Mouse (Mus musculus): ENCODE measurements around the gene Cpa4.

The Cpa4 gene

GRCm38 (mm10) chr6:30628152-30628551, 60.0 kb downstream of the Cpa4 start:
- DNase-seq (ENCODE audit: low read depth) = no peak

GRCm38 (mm10) chr6:30629989-30630388, 61.8 kb downstream of the Cpa4 start:
- no peak for DNase-seq (ENCODE audit: low read depth)

- peak; percentile 17 for DNase-seq (ENCODE audit: low read depth)
Measured at GRCm38 (mm10) chr6:30635361-30635862, 67.2 kb downstream of the Cpa4 start.

- peak; percentile 77 for DNase-seq (ENCODE audit: low read depth)
Measured at GRCm38 (mm10) chr6:30636186-30636842, 68.1 kb downstream of the Cpa4 start.

- DNase-seq (ENCODE audit: low read depth) = no peak
Measured at GRCm38 (mm10) chr6:30638674-30639268, 70.6 kb downstream of the Cpa4 start, which contains the start of gene Cpa1. TSS of gene Cpa1 (plus strand) at chr6:30639218.
